Mouse (Mus musculus) limb, embryonic 11.5 days (tissue): ENCODE results near the gene Birc5. TPM values are rescaled to one million over a fixed set of nuclear protein-coding genes. Genes with fewer than 3 reads are reported as not detected.
"Not testable (repeated sequence)": the region's sequence is repeated elsewhere in the genome, so short reads cannot be mapped to it uniquely, and the experiment has no call there.

Experiments used
- ATAC-seq: fragments of 200-750 bp; cut with Nextera tagmentation; 2 replicates; pipeline ENCODE4 v1.8.0; 2017; ENCODE audit warnings: low read depth; ENCODE audit not compliant: insufficient number of reproducible peaks, low FRiP score, low TSS enrichment
- DNase-seq: peaks from one replicate; pipeline ENCODE4 v3.0.0-alpha.2; 2015; ENCODE audit warnings: low spot score
- H3K27ac ChIP-seq: fragments of 300-500 bp; sonication (generic); replicated peaks from 2 replicates; pipeline ENCODE4 v1.5.1; 2014; ENCODE audit warnings: low read depth, mild to moderate bottlenecking, low read length
- H3K27me3 ChIP-seq: fragments of 300-500 bp; sonication (generic); 2 replicates; pipeline ENCODE4 v1.6.1; 2014; ENCODE audit warnings: mild to moderate bottlenecking, low read length, mixed read lengths; ENCODE audit not compliant: control insufficient read depth, insufficient read depth
- H3K36me3 ChIP-seq: fragments of 300-500 bp; sonication (generic); 2 replicates; pipeline ENCODE4 v1.6.1; 2014; ENCODE audit warnings: mild to moderate bottlenecking, low read length, moderate library complexity, mixed read lengths; ENCODE audit not compliant: control insufficient read depth, insufficient read depth
- H3K4me1 ChIP-seq: fragments of 300-500 bp; sonication (generic); 2 replicates; pipeline ENCODE4 v1.6.1; 2014; ENCODE audit warnings: low read length, mixed read lengths; ENCODE audit not compliant: control insufficient read depth, insufficient read depth
- H3K4me2 ChIP-seq: fragments of 300-500 bp; sonication (generic); 2 replicates; pipeline ENCODE4 v1.6.1; 2014; ENCODE audit warnings: low read depth, mild to moderate bottlenecking, moderate library complexity; ENCODE audit not compliant: severe bottlenecking
- H3K4me3 ChIP-seq: fragments of 300-500 bp; sonication (generic); 2 replicates; pipeline ENCODE4 v1.5.1; 2014; ENCODE audit warnings: low read depth, low read length
- H3K9ac ChIP-seq: fragments of 300-500 bp; sonication (generic); 2 replicates; pipeline ENCODE4 v1.6.1; 2014; ENCODE audit warnings: mild to moderate bottlenecking, low read length
- H3K9me3 ChIP-seq: fragments of 300-500 bp; sonication (generic); 2 replicates; pipeline ENCODE4 v1.6.1; 2016; ENCODE audit warnings: low read length; ENCODE audit not compliant: control insufficient read depth
- WGBS: fragments of 180-500 bp; shearing (Covaris S2); extraction: QIAGEN DNeasy Blood & Tissue Kit; methylation state at CpG from one replicate; pipeline ENCODE4 v1.1.7; 2014; 5-methylcytosine and 5-hydroxymethylcytosine counted together
- polyA plus RNA-seq: library from polyadenylated mRNA; unstranded; fragments of >200 nt; fragmentation: Nextera tagmentation; extraction: Ambion mirVana; gene quantifications from 2 replicates; pipeline ENCODE4 v1.2.1, GENCODE M21; 2014

Birc5 gene
- polyA plus RNA-seq, 1 experiment from 2014 or later: 435 TPM

DNA sequence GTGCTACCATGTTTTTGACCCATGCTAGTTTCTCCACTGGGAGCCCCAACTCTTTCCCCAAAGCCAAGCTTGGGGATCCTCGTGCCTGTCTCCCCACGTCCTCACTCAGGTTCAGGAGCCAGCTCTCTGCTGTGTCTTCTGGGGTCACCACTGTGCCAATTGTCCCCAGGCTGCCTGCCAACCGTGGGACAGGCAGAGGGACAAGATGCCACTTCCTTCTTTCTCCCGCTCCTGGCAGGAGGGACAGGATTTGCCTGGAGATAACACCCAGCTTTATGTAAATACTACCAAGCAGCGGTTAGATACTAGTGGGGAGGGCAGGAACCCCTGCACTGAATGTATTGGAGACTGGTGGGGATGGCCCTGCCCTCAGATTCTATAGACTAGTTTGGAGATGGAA, 35.2 kb upstream of the Birc5 start:
- DNase-seq (no peak), ATAC-seq (no peak)
- Histone ChIP-seq H3K4me2 (no peak overlapping the region), H3K4me1 (peaks cover 10% of the 10 kb centered on the region), H3K36me3 (peaks cover 31% of the 10 kb centered on the region), H3K9ac (no peak overlapping the region), H3K27me3 (no peaks in the 10 kb centered on the region), H3K9me3 (no peaks in the 10 kb centered on the region), H3K27ac (no peak overlapping the region), H3K4me3 (no peak overlapping the region)
- 83% methylated on average over 5 of the region's 5 CpGs for WGBS

DNA sequence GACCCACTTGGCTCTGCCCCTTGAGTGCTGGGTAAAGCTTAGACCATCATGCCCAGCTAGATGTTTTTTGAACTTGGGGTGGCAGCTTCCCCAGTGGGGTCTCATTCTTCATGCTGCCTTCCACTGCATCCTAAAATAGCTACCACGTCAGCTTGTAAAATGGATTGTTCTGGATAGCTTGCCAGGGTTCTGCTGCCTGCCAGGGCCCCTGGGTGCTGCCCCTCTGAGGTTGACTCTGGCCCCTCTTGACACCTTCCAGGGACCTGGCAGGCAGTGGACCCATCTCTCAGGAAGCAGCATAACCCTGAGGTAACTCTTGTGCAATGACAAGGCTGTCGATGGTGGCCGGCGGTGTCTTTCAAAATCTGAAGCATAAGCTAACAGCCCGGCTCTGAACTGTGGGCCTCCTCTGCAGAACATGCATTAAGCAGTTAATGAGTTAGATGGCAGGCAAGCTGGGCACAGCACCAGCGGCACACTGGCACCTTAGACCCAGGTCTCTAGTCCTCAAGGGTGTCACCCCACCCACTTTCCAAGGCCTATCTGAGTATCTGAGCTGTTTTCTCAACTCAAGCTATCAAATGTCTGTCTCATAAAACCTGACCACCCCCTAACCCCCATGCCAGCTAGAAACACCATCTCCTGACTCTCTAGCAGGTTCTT, 34.2 kb upstream of the Birc5 start:
- Histone ChIP-seq H3K9ac (no peak overlapping the region), H3K27ac (no peak overlapping the region), H3K4me1 (peaks cover 10% of the 10 kb centered on the region), H3K4me3 (no peak overlapping the region), H3K9me3 (no peaks in the 10 kb centered on the region), H3K36me3 (peaks cover 34% of the 10 kb centered on the region), H3K27me3 (no peaks in the 10 kb centered on the region), H3K4me2 (no peak overlapping the region)
- 97% methylated on average over 6 of the region's 6 CpGs for WGBS
- DNase-seq (no peak), ATAC-seq (no peak)

DNA sequence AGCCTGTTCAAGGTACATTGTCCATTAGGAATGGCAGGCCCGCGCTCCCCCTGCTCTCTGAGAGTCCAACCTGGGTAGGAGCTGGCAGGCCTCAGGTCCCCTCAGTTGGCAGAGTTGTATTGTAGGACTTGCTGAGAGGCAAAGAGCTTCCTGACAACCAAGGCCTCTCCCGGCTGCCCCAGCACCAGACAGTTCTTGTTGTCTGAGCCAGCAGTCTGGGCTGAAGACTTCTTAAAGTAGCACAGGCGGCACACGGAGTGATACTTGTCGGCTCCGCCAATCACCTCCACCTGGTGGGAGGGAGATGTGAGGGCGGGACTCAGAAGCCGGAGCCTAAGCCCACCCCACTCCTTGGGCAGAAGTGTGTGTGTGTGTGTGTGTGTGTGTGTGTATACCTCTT, 33.2 kb upstream of the Birc5 start:
- H3K9ac ChIP-seq, H3K9me3 ChIP-seq, H3K27ac ChIP-seq, H3K4me3 ChIP-seq, DNase-seq, H3K4me1 ChIP-seq, ATAC-seq, H3K27me3 ChIP-seq, H3K4me2 ChIP-seq: not testable (repeated sequence)
- 88% methylated on average over 9 of the region's 9 CpGs for WGBS
- H3K36me3 ChIP-seq: peaks cover 37% of the 10 kb centered on the region

DNA sequence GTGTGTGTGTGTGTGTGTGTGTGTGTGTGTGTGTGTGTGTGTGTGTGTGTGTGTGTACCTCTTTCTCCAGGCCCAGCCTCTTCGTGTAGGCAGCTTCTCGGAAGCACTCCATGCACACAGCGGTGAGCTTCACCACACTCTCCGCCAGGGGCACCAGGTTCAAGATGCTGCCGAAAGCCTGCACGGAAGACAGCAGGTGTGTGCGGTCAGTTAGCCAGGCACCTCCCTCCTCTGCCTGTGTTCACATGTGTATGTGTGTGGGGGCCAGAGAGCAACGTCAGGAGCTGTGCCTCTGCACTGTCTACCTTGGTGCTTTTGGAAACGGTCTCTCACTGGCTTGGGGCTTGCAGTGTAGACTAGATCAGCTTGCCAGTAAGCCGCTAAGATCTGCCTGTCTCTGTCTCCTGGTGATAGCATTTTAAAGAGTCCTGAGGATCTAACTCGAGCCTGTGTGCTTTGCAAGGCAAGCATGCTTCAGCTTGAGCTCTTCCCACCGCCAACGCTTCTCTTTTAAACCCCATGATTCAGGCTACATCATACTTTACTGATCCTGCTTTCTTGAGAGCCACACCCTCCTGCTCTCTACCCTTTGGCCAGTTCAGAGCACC, 32.6 kb upstream of the Birc5 start:
- Histone ChIP-seq H3K27ac (no peak overlapping the region), H3K36me3 (peaks cover 43% of the 10 kb centered on the region), H3K4me3 (no peak overlapping the region), H3K27me3 (no peaks in the 10 kb centered on the region), H3K9me3 (no peaks in the 10 kb centered on the region), H3K4me2 (no peak overlapping the region), H3K4me1 (no peaks in the 10 kb centered on the region), H3K9ac (no peak overlapping the region)
- WGBS: 89% methylated on average over 12 of the region's 13 CpGs
- no peak for DNase-seq
- ATAC-seq: no peak

DNA sequence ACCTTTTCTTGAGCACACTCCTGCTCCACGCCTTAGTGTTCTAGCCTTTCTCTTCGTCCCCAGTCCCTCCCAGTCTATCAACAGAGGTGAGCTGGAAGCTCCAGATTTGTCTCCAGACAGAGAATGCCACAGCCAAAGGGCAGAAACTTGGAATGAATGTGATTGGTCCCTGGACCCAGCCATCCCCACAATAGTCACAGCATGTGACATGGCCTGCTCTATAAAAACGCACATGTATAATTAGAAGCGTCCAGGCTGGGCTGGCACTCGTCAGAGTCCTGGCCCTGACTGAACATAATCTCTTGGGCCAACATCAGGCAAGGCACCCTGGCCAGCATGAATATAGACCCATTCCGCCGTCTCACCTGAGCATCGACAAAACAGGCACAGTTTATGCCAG, 30.0 kb upstream of the Birc5 start:
- H3K27ac ChIP-seq: no peak overlapping the region
- no peaks in the 10 kb centered on the region for H3K27me3 ChIP-seq
- no peak overlapping the region for H3K4me2 ChIP-seq
- H3K9me3 ChIP-seq: no peaks in the 10 kb centered on the region
- H3K4me1 ChIP-seq: peaks cover 5% of the 10 kb centered on the region
- 72% methylated on average over 8 of the region's 8 CpGs for WGBS
- DNase-seq: no peak
- H3K36me3 ChIP-seq: peaks cover 30% of the 10 kb centered on the region
- H3K9ac ChIP-seq: no peak overlapping the region
- no peak for ATAC-seq
- H3K4me3 ChIP-seq: no peak overlapping the region

DNA sequence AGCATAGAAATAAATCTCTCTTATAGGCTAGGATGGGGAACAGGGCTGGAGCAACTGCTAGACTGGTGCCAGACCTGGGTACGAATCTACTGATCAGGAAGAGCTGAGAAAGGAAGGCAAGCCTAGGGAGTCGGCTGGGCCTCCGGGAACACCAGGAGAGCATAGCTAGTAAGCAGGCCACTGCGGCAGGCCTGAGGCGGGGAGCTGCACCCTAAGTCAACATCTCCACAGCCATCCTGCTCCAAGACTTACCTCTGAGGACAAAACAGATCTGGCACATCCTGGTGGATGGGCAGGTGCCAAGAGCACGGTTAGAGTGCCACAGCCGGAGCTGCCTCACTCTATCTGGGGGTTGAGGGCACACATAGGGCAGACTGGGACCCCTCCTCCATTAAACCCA, 28.9 kb upstream of the Birc5 start:
- no peak overlapping the region for H3K9ac ChIP-seq
- H3K27ac ChIP-seq: no peak overlapping the region
- ATAC-seq (no peak), DNase-seq (no peak)
- WGBS: 92% methylated on average over 7 of the region's 7 CpGs
- H3K4me2 ChIP-seq: no peak overlapping the region
- H3K4me3 ChIP-seq: no peak overlapping the region
- peaks cover 10% of the 10 kb centered on the region for H3K4me1 ChIP-seq
- H3K27me3 ChIP-seq: no peaks in the 10 kb centered on the region
- peaks cover 26% of the 10 kb centered on the region for H3K36me3 ChIP-seq
- H3K9me3 ChIP-seq: no peaks in the 10 kb centered on the region

DNA sequence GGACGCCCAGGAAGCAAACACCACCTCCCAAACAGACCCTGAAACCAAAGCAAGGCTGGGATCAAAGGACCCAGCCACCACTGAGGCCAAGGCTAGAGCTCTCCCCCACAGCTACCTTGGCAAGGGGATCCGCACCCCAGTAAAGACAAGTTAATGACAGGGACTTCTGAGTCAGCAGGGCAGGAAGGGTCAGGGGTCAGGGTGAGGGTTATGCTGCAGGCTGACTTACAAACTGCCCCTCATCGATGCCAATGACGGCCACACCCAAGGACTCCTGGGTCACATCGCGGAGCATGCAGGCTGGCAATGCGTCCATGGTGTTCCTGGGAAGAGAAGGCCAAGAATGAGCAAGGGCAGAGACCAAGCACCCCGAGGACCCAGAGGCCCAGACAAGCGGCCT, 27.2 kb upstream of the Birc5 start:
- H3K27ac ChIP-seq: no peak overlapping the region
- H3K4me1 ChIP-seq: peaks cover 17% of the 10 kb centered on the region
- DNase-seq: no peak
- no peak overlapping the region for H3K4me3 ChIP-seq
- ATAC-seq: no peak
- no peak overlapping the region for H3K4me2 ChIP-seq
- H3K27me3 ChIP-seq: no peaks in the 10 kb centered on the region
- no peaks in the 10 kb centered on the region for H3K9me3 ChIP-seq
- peaks cover 21% of the 10 kb centered on the region for H3K36me3 ChIP-seq
- 89% methylated on average over 9 of the region's 9 CpGs for WGBS
- no peak overlapping the region for H3K9ac ChIP-seq

DNA sequence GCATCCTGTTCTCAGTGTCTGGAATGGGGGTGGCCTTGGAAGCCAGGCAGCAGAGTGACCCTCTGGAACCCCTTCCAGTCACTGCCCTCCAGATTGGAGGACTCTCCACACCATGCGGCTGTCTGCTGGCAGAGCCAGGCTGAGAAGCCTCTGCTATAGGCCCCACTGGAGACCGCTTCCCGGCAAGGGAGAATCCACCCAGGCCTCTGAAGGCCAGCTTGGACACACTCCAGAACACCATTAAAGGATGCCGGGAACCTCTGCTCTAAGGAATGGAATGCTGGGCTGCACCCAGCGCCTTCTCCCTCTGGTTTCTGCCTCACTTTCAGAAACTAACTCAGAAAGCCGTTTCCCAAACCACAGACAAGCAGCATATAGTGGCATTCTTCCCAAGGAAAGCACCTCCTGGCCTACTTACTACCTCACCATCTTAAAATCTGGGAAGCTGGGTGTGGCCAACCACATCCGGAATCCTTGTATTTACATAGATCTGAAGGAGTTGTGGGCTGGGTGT, 26.3 kb upstream of the Birc5 start:
- 93% methylated on average over 7 of the region's 7 CpGs for WGBS
- Histone ChIP-seq H3K4me1 (peaks cover 20% of the 10 kb centered on the region), H3K36me3 (peaks cover 20% of the 10 kb centered on the region), H3K27ac (no peak overlapping the region), H3K27me3 (no peaks in the 10 kb centered on the region), H3K9me3 (no peaks in the 10 kb centered on the region), H3K4me3 (no peak overlapping the region), H3K4me2 (no peak overlapping the region), H3K9ac (no peak overlapping the region)
- DNase-seq: no peak
- no peak for ATAC-seq
